Mouse (Mus musculus) heart, adult 11 months (tissue): Measurements from ENCODE around the gene Tmem132b.
A peak's percentile ranks its signal among the peaks of the same experiment; 100 is the strongest.

Experiments
- DNase-seq: peaks from one replicate; pipeline ENCODE4 v3.0.0; 2022

Gene Tmem132b

GRCm38 (mm10) chr5:125583298-125583697 is 51.7 kb downstream of the Tmem132b start:
- no peak for DNase-seq

GRCm38 (mm10) chr5:125583836-125584235 is 52.3 kb downstream of the Tmem132b start:
- DNase-seq, result no peak

GRCm38 (mm10) chr5:125585211-125585610 is 53.6 kb downstream of the Tmem132b start:
- no peak for DNase-seq

- DNase-seq, result no peak
Observed at GRCm38 (mm10) chr5:125588203-125588602, 56.6 kb downstream of the Tmem132b start.

- DNase-seq, result peak; percentile 95
Observed at GRCm38 (mm10) chr5:125588876-125589667, 57.5 kb downstream of the Tmem132b start.

- DNase-seq, result no peak
Observed at GRCm38 (mm10) chr5:125598056-125598455, 66.5 kb downstream of the Tmem132b start.

- DNase-seq, result no peak
Observed at GRCm38 (mm10) chr5:125607146-125607545, 75.6 kb downstream of the Tmem132b start.

- no peak for DNase-seq
Observed at GRCm38 (mm10) chr5:125609968-125610367, 78.4 kb downstream of the Tmem132b start.

- no peak for DNase-seq
Observed at GRCm38 (mm10) chr5:125612460-125612859, 80.9 kb downstream of the Tmem132b start.

- DNase-seq, result no peak
Observed at GRCm38 (mm10) chr5:125613136-125613535, 81.6 kb downstream of the Tmem132b start.

GRCm38 (mm10) chr5:125614348-125614747 is 82.8 kb downstream of the Tmem132b start:
- DNase-seq, result no peak

- no peak for DNase-seq
Observed at GRCm38 (mm10) chr5:125617050-125617449, 85.5 kb downstream of the Tmem132b start.

- DNase-seq, result no peak
Observed at GRCm38 (mm10) chr5:125627816-125628348, 96.3 kb downstream of the Tmem132b start.

GRCm38 (mm10) chr5:125634666-125635065 is 103.1 kb downstream of the Tmem132b start:
- no peak for DNase-seq

- DNase-seq, result no peak
Observed at GRCm38 (mm10) chr5:125640966-125641365, 109.4 kb downstream of the Tmem132b start.

- no peak for DNase-seq
Observed at GRCm38 (mm10) chr5:125641531-125642147, 110.1 kb downstream of the Tmem132b start.

GRCm38 (mm10) chr5:125648236-125648635 is 116.7 kb downstream of the Tmem132b start:
- no peak for DNase-seq

- no peak for DNase-seq
Observed at GRCm38 (mm10) chr5:125649982-125650381, 118.4 kb downstream of the Tmem132b start.

GRCm38 (mm10) chr5:125658101-125658500 is 126.5 kb downstream of the Tmem132b start:
- DNase-seq, result no peak

GRCm38 (mm10) chr5:125658959-125659749 is 127.6 kb downstream of the Tmem132b start:
- DNase-seq, result no peak

GRCm38 (mm10) chr5:125675623-125676022 is 144.0 kb downstream of the Tmem132b start:
- no peak for DNase-seq

- DNase-seq, result no peak
Observed at GRCm38 (mm10) chr5:125676025-125676623, 144.6 kb downstream of the Tmem132b start.

GRCm38 (mm10) chr5:125680889-125681288 is 149.3 kb downstream of the Tmem132b start:
- DNase-seq, result peak; percentile 80
